Mouse (Mus musculus) liver, embryonic 14.5 days (tissue): ENCODE measurements at regions not wholly inside any gene's neighbourhood (a gene's known extent, or its start where the extent isn't known, plus 50 kb on each side); places are given as distances from the start of the nearest gene placed in this dataset.

Source experiments
- CTCF ChIP-seq: IDR thresholded peaks from 2 replicates; pipeline ENCODE4 v1.5.1; 2016; ENCODE audit warnings: antibody characterized with exemption, low read depth, control low read depth
- EP300 ChIP-seq: IDR thresholded peaks from 2 replicates; pipeline ENCODE4 v1.6.1; 2016; ENCODE audit warnings: antibody characterized with exemption, low read depth

DNA sequence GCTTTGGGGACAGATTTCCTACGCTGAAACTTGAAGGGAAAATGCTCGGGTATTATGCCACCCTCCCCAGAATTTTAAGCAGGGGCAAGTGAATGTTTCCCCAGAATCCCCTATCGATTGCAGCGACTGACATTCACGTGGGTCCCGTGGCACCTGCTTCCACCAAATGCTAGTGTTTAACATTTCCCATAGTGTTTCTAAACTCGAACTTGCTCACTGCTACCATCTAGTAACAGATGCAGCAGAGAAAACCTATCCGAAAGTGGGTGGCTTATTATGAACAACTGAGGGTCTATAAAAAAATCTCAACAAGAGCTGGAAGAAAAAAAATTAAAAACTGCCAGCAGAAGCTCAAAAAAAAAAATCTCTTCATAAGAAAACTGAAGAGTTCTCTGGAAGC, 284.2 kb downstream of the Rnf144a start:
- TF ChIP-seq CTCF (no peak), EP300 (no peak)
